Mouse (Mus musculus) right cerebral cortex, postnatal 25 days (tissue): ENCODE results near the gene Eno3.

Experiments
- DNase-seq: peaks from one replicate; pipeline ENCODE4 v3.0.0; 2022

Gene Eno3

GRCm38 (mm10) chr11:70686901-70687566, 30.0 kb downstream of the Eno3 start:
- DNase-seq, result peak; percentile 61

GRCm38 (mm10) chr11:70687601-70688199, 30.7 kb downstream of the Eno3 start, which contains the start of gene Camta2:
TSS of gene Camta2 (minus strand) at chr11:70688105.
- DNase-seq, result peak; percentile 88

- no peak for DNase-seq
Observed at GRCm38 (mm10) chr11:70688372-70688771, 31.4 kb downstream of the Eno3 start.

GRCm38 (mm10) chr11:70689578-70689977, 32.6 kb downstream of the Eno3 start:
- no peak for DNase-seq

GRCm38 (mm10) chr11:70693504-70693903, 36.5 kb downstream of the Eno3 start:
- DNase-seq, result no peak

GRCm38 (mm10) chr11:70697376-70697775, 40.4 kb downstream of the Eno3 start:
- DNase-seq, result no peak

GRCm38 (mm10) chr11:70699051-70699450, 42.0 kb downstream of the Eno3 start:
- DNase-seq, result no peak

- peak; percentile 95 for DNase-seq
Observed at GRCm38 (mm10) chr11:70699722-70700556, 42.9 kb downstream of the Eno3 start, which contains the start of the genes Inca1 and Kif1c. TSS of gene Inca1 (minus strand) at chr11:70700155. TSS of gene Kif1c (plus strand) at chr11:70700548.

- DNase-seq, result peak; percentile 55
Observed at GRCm38 (mm10) chr11:70700613-70701012, 43.6 kb downstream of the Eno3 start.

- DNase-seq, result no peak
Observed at GRCm38 (mm10) chr11:70701221-70701955, 44.4 kb downstream of the Eno3 start.

- no peak for DNase-seq
Observed at GRCm38 (mm10) chr11:70701984-70702733, 45.2 kb downstream of the Eno3 start.

- DNase-seq, result no peak
Observed at GRCm38 (mm10) chr11:70702781-70703180, 45.8 kb downstream of the Eno3 start.

GRCm38 (mm10) chr11:70706127-70706526, 49.1 kb downstream of the Eno3 start:
- no peak for DNase-seq

- no peak for DNase-seq
Observed at GRCm38 (mm10) chr11:70711026-70711425, 54.0 kb downstream of the Eno3 start.
